Mouse (Mus musculus) layer of hippocampus, adult 8-10 months (tissue): Measurements from ENCODE around the gene Cbln4. TPM values are rescaled to one million over a fixed set of nuclear protein-coding genes. Genes with fewer than 3 reads are reported as not detected.

Experiments
- DNase-seq, 2 experiments: peaks; one replicate each; pipeline ENCODE4 v3.0.0; 2022; ENCODE audit warnings: low spot score in 2 of 2
- total RNA-seq, 4 experiments: library from RNA; stranded (reverse); gene quantifications; 2 replicates each; pipeline ENCODE4 v1.2.4; 2022

Cbln4 gene
- total RNA-seq: 10 to 100 TPM in 2 of 4 experiments, 1 to 10 TPM in 2; 8.0 to 10.9 (median 10.0) TPM

DNA sequence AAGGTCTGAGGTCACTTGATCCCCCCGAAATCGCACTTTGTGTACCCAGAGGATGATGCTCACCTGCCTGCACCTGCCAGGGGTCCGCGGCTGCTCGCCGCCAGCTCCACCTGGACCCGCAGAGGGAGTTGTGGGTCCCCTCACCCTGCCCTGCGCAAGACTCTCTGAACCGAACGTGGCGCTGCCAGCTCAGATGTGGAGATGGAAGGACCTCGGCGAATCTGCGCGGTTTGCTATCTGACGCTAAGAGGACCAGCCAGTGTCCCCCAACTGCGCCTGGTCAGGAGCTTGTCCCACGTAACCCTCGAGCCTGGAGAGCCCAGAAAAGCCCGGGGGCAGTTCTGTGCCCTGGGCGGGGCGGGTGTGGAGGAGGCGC, at the start of gene Cbln4:
Cbln4 (minus strand) TSS at position 232 of the 376 bp plus-strand sequence.
- no peak for DNase-seq

DNA sequence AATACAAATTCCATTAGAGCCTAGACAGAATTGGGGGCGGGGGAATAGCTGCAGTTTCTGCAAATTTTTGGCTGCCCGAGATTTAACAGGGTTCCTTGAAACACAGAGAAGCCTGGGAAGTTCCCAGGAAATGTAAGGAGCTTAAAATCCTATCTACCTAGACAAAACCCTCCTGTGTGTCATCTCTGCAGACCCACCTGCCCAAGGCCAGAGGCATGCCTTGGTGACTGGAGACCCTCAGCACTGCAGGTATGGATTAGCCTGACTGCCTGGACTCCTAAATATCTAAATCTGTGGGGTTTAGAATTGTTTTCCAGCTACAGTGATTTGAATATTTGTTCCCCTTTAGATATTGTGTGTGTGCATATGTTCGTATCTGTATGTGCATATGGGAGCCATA, 35.3 kb upstream of the Cbln4 start:
- no peak for DNase-seq

DNA sequence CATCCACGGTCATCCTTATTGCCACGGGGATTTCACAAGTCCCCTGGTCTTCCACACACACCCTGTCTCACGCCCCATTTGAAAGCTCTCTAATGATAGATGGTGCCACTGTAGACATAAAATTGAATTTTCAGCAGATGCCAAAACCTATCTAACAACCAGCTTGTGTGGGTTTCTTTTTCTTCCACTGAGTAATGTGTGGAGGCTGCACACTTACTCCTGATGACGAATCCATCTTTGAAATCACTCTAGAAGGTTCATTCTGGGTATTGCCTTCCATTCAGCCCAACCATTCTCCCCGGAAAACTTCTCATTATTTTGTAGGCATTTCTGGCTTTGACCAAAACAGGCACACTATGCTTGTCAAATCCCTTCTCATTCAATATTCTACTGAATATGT, 33.0 kb upstream of the Cbln4 start:
- DNase-seq: no peak

DNA sequence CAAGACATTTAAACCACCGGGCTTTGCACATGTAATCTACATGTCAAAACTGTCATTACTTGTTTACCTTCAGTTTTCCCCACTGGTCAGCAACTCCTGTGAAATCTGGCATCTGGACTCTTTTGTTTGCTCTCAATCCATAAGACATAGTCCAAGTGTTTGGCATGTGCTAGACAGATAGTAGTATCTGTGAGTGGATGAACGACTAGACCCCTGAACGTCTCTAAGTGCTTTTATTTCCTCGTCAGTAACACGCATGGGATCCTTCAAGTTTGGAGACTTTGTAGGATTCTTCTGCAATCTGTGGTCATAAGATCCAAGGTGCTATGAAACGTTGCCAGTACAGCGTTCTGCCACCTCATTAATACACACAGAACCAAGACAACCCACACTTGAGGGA, 19.6 kb upstream of the Cbln4 start:
- DNase-seq: no peak

DNA sequence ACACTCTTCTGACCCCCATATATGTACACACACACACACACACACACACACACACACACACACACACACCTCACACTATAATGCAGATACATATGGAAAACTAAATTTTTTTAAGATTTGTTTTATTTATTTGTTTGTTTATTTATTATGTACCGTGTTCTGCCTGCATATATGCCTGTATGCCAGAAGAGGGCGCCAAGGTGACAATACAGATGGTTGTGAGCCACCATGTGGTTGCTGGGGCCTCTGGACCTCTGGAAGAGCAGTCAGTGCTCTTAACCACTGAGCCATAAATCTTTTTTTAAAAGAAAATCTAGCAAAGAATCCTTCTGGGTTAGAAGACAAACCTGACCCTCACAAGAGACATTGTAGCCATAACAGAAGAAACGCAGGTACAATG, 16.5 kb upstream of the Cbln4 start:
- DNase-seq: no peak

DNA sequence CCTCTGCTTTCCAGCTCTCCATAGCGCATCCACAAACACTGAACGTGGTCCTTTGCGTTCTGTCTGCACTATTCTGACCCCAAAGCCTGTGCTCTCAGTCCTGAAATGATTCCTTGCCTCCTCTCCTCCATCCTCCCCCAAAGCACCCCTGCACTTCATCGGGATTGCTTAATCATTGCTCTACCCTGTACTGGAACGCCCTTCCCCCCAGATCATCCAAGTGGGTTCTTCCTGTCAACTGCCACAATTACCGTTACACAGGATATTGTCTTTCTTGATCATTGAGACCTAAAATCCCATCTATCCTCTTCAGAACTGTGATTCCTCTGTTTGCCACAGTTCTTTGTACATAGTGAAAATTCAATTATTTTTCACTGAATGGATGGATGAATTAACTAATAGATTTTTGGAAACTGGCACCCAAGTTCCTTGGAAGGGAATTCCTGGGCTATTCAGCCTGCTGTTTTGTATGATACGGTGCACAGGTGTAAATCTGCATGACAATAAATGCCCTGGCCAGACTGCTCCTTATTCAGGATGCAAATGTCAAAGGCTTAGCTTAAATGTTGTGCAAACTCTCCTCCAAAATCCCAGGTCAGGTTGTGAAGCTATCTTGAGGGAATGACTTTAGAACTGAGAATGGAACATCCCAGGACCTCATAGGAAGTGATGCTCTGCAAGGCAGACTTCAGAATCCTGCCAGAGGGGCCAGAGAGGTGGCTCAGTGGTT, 15.8 kb upstream of the Cbln4 start:
- DNase-seq: no peak

DNA sequence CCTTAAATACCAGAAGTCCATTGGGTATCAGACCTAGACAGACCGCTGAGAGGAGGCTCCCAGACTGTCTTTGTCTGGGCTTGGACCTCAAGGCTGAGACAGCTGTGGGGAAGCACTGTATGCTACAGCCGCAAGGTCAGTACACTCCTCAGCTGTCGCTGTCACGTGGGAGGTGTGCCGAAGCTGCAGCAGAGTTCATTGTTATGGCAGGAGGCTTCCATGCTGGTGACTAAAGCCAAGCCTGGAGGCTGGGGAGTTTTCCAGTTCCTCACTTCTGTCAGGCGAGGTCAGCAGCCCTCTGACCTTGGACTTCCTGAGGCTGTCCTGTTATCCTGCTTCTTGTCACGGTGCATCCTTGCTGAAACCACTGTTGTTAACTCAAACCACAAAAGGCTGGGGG, 2.7 kb upstream of the Cbln4 start:
- DNase-seq: no peak

DNA sequence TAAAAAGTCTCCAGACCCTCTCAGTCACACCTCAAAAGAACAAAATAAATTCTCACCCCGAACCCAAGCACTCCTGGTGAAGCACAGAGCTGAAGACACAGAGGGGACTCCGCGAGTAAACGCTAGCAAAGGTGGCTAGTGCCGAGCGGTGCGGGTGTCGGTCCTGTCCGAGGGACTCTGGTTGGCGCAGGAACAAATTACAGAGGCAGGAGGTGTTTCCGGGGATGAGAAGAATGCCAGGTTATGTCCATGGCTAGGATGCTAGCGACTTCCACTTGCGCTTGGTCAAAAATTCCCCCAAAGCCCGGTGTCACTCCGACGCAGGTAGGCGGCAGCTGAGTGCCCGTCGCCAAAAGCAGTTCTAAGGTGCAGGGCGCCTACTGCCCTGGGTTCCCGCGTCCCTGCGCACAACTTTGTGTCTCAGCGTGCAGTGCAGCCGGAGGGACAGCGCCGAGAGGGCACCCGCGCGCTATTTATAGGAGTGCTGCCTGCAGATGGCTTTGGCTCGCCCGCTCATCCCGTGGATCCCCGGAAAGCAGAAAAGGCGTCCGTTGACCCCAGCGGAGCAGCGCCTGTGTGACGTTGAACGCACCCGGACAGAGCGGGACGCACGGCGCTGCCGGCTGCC, 545 bp downstream of the Cbln4 start:
- DNase-seq: no peak

DNA sequence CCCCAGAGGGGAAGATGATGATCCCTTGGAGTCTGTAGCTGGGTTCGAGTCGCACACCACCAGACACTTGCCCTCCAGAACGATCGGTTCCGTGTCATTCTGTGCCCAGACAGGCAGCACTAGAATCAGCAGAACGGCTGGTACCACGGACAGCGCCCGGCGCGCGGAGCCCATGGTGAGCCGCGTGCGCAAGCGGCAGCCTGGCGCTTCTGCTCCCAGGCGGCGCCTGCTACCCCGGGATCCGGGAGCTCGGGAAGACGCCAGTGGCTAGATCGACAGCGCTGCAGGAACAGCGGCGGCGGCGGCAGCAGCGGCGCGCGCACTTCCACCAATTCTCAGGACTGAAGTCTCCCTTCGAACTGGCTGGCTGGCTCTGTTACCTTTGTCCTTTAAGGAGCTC, 1.1 kb downstream of the Cbln4 start:
- DNase-seq: peak; percentile 12 to 46

DNA sequence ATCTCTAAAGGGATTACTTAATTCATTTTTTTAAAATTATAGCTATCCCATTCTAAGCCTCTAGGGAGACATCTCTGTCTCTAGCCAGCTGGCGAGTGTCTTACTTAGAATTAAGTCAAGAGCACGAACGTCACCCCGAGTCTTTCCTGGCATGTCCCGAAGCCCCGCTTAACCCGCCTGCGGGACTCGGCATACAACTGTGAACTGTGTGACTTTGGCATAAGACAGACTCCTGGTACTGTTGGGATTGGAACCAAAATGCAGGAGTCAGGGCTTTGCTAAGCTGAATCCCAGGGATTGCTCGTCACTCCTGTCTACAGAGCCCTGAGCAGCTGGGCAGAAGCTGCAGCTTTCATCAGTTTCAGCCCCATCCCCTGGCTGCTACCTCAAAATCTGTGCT, 2.4 kb downstream of the Cbln4 start:
- no peak for DNase-seq

DNA sequence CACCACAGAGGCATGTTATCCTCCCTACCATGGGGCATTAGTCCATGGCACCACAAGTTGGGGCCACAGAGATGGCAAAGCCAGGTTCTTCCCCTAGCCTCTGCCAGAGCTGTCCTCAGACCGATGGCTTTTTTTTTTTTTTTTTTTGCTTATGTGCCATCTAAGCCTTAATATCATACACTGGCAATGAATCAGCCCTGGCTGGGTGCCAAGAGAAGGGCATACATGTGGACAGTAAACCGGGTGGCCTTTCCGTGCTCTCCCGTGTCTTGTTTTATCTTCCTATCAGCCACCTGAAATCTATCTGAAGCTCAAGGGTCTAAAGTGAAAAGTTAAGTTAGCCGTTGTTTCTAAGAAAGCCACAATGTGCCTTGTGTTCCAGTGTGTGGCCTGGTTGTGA, 3.7 kb downstream of the Cbln4 start:
- no peak for DNase-seq

DNA sequence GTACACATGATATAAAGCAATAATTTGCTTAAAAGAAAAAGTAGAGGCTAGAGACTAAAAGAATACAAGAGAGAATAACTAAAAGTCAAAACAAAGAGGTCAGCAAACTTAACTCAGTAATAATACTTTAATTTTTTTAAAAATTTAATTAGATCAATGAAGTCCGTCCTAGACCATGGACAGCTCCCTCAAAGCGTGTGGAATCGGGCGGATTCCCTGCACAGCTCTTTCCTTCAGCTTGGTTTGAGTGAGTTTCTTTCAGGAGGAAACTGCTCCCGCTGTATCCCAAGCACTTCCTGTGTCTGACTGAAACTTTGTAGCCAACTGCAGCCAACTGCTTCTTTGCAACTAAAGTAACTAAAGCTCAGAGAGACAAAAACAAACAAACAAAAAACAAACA, 9.0 kb downstream of the Cbln4 start:
- DNase-seq: no peak

DNA sequence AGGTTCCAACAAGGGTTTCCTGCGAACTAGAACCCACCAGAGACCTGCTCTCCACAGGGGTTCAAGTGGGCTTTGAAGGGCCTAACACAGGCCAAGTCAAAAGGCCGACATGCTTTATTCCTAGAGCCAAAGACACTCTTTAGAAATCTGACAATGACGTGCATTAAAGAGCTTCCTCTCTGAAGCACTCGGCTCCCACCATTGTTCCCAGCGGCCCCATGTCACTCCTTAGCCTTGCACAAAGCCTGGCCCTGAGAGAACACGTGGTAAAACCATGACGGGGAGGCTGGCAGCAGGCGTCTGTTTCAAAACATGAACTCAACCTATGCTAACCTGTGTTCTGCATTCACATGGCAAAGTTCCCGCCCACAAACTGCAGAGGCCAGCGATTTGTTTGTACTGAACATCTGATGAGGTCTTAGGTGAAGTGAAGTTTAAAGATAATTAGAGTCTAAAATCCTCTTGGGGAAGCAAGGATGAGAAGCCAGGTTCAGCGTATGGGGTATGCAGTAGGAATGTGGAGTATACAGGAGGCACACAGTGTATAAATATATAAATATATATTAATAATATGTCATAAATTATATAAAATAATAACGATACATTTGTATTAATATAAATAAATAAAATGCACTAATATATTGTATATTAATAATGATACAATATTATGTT, 17.7 kb downstream of the Cbln4 start:
- no peak for DNase-seq

DNA sequence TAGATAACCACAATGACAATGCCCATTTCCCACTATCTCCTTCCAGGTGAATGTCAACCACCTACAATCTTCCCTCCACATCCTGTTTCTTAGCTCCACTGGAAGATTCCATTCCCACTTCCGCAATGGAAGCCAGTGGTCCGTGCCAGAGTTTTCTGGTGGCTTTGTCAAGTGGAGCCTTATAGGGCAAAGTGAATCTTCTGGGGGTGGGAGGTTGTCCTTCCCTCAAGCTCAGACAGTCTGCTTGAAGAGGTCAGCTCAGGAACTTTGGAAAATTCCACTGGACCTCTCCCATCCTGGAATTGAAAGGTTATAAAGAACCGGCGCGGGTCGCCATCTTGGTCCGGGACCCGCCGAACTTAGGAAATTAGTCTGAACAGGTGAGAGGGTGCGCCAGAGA, 36.5 kb downstream of the Cbln4 start:
- DNase-seq: no peak

DNA sequence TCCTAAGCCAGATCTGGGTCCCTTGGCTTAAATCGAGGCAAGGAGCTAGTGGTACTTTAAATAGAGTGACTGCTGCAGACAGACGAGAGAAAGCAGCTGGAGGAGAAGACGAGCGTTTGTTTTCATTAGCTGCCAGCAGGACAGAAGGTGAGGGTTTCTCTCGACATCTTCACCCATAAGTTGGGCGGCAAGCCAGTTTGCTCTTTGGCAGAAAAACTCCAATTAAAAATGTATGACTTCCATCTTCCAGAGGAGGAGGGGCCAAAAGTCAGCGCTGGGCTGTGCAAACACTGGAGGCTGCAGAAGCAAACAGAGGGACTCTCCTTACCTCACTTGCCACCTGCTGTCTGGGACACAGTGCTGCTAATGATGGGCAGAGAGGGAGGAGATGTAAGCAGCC, 37.3 kb downstream of the Cbln4 start:
- peak; percentile 4 to 12 for DNase-seq

DNA sequence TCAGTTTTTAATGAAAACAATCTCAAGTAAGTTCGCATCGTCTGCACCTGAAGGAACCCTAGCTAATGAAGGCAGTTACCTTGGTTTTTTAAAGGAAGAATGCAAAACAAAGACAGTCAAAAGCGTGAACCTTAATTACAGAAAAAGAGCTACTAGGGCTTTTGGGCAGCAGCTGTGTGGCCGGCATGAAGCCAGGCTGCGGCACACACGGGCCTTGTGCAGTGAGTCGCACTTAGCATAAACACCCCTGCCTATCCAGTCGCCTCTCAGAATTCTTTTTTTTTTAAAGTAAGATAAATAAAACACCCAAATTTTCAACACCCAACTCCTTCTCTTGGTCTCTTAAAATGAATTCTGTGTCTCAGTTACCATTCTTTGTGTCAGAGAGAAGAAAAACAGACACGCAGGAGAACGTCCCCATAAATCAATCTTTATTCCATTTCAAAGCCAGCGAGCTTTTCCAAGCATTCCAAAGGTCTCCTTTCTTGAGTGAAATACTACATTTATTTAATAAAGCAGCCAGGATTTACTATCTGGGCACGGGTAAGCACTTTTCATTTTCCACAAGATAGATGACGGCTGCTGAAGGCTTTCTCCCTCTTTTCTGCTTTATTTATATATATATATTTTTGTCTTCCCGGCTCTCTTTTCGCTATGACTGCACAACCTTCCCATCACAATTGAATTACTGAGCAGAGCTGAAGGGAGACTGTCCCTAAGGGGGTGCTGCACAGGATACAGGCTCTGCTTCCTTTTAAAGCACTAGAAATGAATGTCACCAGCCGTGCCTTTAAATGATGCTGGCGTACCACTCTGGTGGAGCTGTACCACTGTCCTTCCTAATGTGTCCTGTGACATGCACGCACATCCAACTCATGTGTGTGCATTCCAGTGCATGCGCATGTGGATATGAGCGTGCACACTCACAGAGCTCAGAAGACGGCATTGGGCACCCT, 39.0 kb downstream of the Cbln4 start:
- no peak for DNase-seq

DNA sequence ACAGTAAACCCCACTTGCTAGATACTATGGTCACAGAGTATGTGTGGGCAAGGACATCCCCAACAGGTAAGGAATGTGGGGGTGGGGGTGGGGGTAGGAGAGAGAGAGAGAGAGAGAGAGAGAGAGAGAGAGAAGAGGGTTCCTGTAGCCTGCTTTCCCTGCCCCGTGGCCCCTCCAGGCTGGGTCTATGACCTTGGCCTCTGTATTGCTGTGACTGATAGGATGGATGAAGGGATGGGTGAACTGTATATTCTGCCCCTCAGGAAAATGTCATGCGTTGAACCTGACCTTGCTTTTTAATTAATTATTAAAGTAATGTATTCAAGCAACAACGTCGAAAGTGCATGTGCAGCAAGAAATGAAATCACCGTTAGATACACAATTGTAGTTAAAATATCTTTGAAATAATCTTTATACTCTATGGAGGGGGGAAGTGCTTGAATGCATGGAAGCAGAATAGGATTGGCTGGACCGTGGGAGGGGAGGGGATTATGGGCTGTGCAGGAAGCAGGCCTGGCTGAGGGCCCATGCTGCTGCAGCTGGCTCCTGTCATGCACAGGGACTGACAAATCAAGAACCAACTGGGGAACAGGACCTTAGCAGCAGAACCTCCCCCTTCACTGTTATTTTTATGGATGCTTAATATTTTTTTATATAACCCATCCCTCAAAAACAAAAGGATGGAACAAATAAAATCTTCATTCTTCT, 46.1 kb downstream of the Cbln4 start:
- DNase-seq: no peak

DNA sequence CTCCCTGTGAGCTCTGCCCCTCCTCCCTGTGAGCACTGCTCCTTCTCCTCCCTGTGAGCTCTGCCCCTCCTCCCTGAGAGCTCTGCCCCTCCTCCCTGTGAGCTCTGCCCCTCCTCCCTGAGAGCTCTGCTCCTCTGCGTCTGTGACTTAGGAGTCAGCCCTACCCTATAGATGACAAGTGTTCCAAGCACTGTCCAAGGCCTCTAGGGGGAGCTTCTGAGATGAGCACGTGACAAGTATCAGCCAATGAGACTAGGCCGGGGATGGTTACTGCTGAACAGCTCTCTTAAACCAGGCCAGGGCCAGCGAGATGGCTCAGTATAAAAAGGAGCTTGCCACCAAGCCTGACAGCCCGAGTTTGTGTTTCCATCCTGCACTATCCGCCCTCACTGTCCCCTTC, 48.4 kb downstream of the Cbln4 start:
- no peak for DNase-seq

DNA sequence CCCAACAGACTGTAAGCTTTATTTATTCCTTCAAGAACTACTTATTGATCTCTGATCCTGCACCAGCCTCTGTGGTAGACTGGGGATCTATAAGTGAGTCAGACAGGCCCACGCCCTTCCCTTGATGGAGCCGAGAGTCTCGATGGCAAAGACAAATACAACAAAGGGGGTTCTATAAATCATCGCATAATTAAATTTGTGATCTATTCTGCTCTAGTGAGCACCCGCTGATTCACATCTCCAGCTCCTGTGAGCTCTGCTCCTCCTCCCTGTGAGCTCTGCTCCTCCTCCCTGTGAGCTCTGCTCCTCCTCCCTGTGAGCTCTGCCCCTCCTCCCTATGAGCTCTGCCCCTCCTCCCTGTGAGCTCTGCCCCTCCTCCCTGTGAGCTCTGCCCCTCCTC, 49.0 kb downstream of the Cbln4 start:
- DNase-seq: no peak

DNA sequence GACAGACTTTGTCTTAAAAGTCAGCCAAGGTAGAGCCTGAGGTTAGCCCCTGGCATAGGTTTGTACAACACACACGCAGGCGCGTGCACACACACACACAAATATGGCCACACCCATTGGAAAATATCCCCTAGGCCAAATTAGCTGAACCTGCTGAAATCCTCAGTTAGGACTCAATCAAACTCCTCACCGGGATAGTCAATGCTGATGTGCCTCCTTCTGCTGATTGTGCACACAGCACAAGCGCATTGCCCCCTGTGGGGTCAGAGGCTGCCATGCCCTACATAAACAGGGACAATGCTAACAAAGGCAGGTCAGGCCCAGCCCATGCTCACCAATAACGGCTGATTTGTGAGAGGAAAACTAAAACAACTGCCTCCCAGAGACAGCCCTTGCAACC, 56.6 kb downstream of the Cbln4 start:
- no peak for DNase-seq
